Mouse (Mus musculus): Measurements from ENCODE around the gene Ptpn18. TPM values are rescaled to one million over a fixed set of nuclear protein-coding genes. Genes with fewer than 3 reads are reported as not detected.

The Ptpn18 gene
- polyA plus RNA-seq, 1 experiment from 2014 or later: 7.9 TPM

Small RNA genes lying within 50 kb of the gene (microRNA-seq; reads per million reads assigned to microRNA genes)
- 2.4 reads per million for gene Mir5103

Other genes with a start within 250 kb of the Ptpn18 start
- gene Ccdc115, start 20.1 kb upstream of the Ptpn18 start, polyA plus RNA-seq (2014; fragmentation: Nextera tagmentation; extraction: Ambion mirVana): 52.6 and 53.8 TPM in 2 replicates
- 102 and 118 TPM in 2 replicates for gene Imp4, start 19.9 kb upstream of the Ptpn18 start, polyA plus RNA-seq (2014; fragmentation: Nextera tagmentation; extraction: Ambion mirVana)
- gene Prss39, start 38.6 kb downstream of the Ptpn18 start, polyA plus RNA-seq (2014; fragmentation: Nextera tagmentation; extraction: Ambion mirVana): not detected in 2 replicates
- gene Cfc1, start 75.9 kb downstream of the Ptpn18 start, polyA plus RNA-seq (2014; fragmentation: Nextera tagmentation; extraction: Ambion mirVana): not detected in 2 replicates
- not detected in 2 replicates for gene Prss40, start 101.2 kb downstream of the Ptpn18 start, polyA plus RNA-seq (2014; fragmentation: Nextera tagmentation; extraction: Ambion mirVana)
- 0.05 TPM in 1 of 2 replicates, not detected in the other for gene Amer3, start 119.9 kb downstream of the Ptpn18 start, polyA plus RNA-seq (2014; fragmentation: Nextera tagmentation; extraction: Ambion mirVana)

Measured in limb, embryonic 11.5 days (tissue).